Mouse (Mus musculus) right cerebral cortex, postnatal 4 days (tissue): ENCODE data around the gene Cpa4.

ENCODE experiments used
- DNase-seq: peaks from one replicate; pipeline ENCODE4 v3.0.0-alpha.2; 2022

The Cpa4 gene

GRCm38 (mm10) chr6:30568069-30568468 is at the start of gene Cpa4:
Gene Cpa4 (plus strand): TSS chr6:30568369.
- DNase-seq, result no peak

GRCm38 (mm10) chr6:30520400-30520799 is 47.8 kb upstream of the Cpa4 start:
- no peak for DNase-seq

GRCm38 (mm10) chr6:30525456-30526332 is 42.5 kb upstream of the Cpa4 start:
- DNase-seq, result no peak

GRCm38 (mm10) chr6:30526586-30527515 is 41.3 kb upstream of the Cpa4 start:
- peak; percentile 27 for DNase-seq

- no peak for DNase-seq
Observed at GRCm38 (mm10) chr6:30528800-30529199, 39.4 kb upstream of the Cpa4 start.

GRCm38 (mm10) chr6:30535340-30535739 is 32.8 kb upstream of the Cpa4 start:
- DNase-seq, result no peak

GRCm38 (mm10) chr6:30538240-30538639 is 29.9 kb upstream of the Cpa4 start:
- DNase-seq, result no peak

- no peak for DNase-seq
Observed at GRCm38 (mm10) chr6:30538800-30539199, 29.4 kb upstream of the Cpa4 start.

- no peak for DNase-seq
Observed at GRCm38 (mm10) chr6:30541009-30541799, 27.0 kb upstream of the Cpa4 start, which contains the start of gene Cpa2. Gene Cpa2 (plus strand): TSS chr6:30541582.

GRCm38 (mm10) chr6:30542277-30542676 is 25.9 kb upstream of the Cpa4 start:
- no peak for DNase-seq

GRCm38 (mm10) chr6:30543077-30543476 is 25.1 kb upstream of the Cpa4 start:
- no peak for DNase-seq

GRCm38 (mm10) chr6:30543851-30544250 is 24.3 kb upstream of the Cpa4 start:
- DNase-seq, result no peak

GRCm38 (mm10) chr6:30545689-30546088 is 22.5 kb upstream of the Cpa4 start:
- DNase-seq, result no peak

- DNase-seq, result peak; percentile 39
Observed at GRCm38 (mm10) chr6:30546571-30547273, 21.4 kb upstream of the Cpa4 start.

- DNase-seq, result peak; percentile 43
Observed at GRCm38 (mm10) chr6:30547274-30547645, 20.9 kb upstream of the Cpa4 start.

- DNase-seq, result no peak
Observed at GRCm38 (mm10) chr6:30547656-30548306, 20.4 kb upstream of the Cpa4 start.

- DNase-seq, result no peak
Observed at GRCm38 (mm10) chr6:30549231-30549761, 18.9 kb upstream of the Cpa4 start.

GRCm38 (mm10) chr6:30550496-30551192 is 17.5 kb upstream of the Cpa4 start:
- no peak for DNase-seq

- no peak for DNase-seq
Observed at GRCm38 (mm10) chr6:30551193-30551515, 17.0 kb upstream of the Cpa4 start.

GRCm38 (mm10) chr6:30551644-30552580 is 16.3 kb upstream of the Cpa4 start:
- DNase-seq, result peak; percentile 60
